Mouse (Mus musculus) CH12F3 (cell line): ENCODE measurements around the gene Lctl.
"Not testable (repeated sequence)": the region's sequence is repeated elsewhere in the genome, so short reads cannot be mapped to it uniquely, and the experiment has no call there.

ENCODE experiments used
- in situ Hi-C: fragments of 300-500 bp; cut with MboI; formaldehyde crosslinking; loops from 2 replicates; pipeline ENCODE4 v1.14.3; 2020; ENCODE audit warnings: low sequenced_read_pairs

The Lctl gene

GRCm38 (mm10) chr9:64178974-64179646, 62.2 kb downstream of the Lctl start, which contains the start of gene Snapc5:
Snapc5 (plus strand) TSS chr9:64179274.
- in situ Hi-C loops, result no loop called here

DNA sequence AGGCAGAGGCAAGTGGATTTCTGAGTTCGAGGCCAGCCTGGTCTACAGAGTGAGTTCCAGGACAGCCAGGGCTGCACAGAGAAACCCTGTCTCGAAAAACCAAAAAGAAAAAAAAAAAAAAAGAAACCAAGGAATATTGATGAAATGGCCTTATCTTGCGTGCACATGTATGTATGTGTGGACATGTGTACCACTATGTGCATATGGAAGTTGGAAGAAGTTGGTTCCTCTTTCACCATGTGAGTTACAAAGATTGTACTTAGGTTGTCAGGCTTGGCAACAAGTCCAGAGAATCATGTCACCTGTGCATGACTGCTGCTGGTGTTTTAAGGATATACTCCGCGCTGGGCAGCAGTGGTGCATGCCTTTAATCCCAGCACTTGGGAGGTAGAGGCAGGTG, 66.3 kb downstream of the Lctl start:
- in situ Hi-C loops, result not testable (repeated sequence)

GRCm38 (mm10) chr9:64184166-64184840, 67.4 kb downstream of the Lctl start:
- in situ Hi-C loops, result no loop called here
